Comparison of ENCODE assay signal across 8 mouse cellular contexts in the genomic region with DNA sequence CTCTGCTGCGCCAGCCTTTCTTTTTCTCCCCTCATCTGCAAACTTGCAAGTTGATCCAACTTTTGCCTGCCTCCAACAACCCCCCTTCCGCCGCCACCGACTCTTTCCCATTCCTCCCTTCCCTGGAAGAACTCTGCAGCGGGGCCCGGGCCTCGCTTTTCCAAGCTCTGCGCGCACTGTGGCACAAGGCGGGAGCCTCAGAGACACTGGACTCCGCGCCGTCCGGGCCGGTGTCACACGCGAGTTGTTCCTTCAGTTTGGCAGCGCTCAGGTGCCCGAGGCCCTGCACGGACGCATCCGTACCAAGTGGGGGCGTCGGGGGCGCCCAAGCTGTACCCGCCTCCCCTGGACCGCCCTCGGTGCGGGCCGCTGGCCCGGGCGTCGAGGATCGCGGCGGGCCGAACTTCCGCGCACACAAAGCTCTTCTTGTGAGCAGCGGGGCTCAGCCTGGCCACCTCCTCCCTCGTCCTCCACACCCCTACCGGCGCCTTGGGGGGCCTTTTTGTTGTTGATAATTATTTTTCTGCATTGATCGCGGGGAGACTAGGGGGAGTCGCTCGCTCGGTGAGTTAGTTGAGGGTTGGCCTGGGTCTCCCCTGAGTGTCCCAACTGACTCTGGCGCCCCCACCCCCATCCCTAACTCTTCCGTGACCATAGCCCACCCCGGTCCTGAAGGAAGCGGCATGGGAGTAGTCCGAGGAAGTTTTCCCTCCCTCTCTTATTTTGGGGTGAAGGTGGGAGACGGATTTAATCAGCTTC. TPM values are rescaled to one million over a fixed set of nuclear protein-coding genes. Genes with fewer than 3 reads are reported as not detected.
DNase-seq lines count a peak whose midpoint lies in the region; ATAC-seq lines count a peak whose summit lies in the region.

No protein-coding gene starts in this region.

- peak; percentile 19; the same call in 1 of the 2 replicates for ATAC-seq in heart, embryonic 14.5 days (ENCODE audit: insufficient number of reproducible peaks, insufficient read depth, low FRiP score, low read depth)
- ATAC-seq in midbrain, embryonic 13.5 days = peak; percentile 31

- no peaks in the 10 kb centered on the region for H3K27me3 ChIP-seq in heart, embryonic 14.5 days (ENCODE audit: control insufficient read depth, insufficient read depth, low read length)
- H3K27me3 ChIP-seq in limb, embryonic 10.5 days (ENCODE audit: low read depth, poor library complexity, severe bottlenecking) = no peaks in the 10 kb centered on the region
- no peaks in the 10 kb centered on the region for H3K27me3 ChIP-seq in midbrain, embryonic 13.5 days

- H3K27ac ChIP-seq in brown adipose tissue, adult 24 weeks (replicated peaks; ENCODE audit: low read depth, low read length) = peak overlapping the region; percentile 63
- H3K27ac ChIP-seq in heart, embryonic 14.5 days (replicated peaks in 1 of 2; ENCODE audit: control insufficient read depth in 1 of 2, insufficient read depth in 1 of 2, low read depth in 2 of 2, low read length in 2 of 2) = peak overlapping the region; percentile 92 to 94
- peak overlapping the region; percentile 96 for H3K27ac ChIP-seq in limb, embryonic 10.5 days
- H3K27ac ChIP-seq in midbrain, embryonic 13.5 days = peak overlapping the region; percentile 87

- DNase-seq in ovary, postnatal 36 days (ENCODE audit: low spot score) = peak; percentile 61
- no peak for DNase-seq in ovary, adult 18-20 months (ENCODE audit: low spot score)
- peak; percentile 77 for DNase-seq in limb, embryonic 10.5 days (ENCODE audit: low spot score)
- DNase-seq in urinary bladder, postnatal 14 days (ENCODE audit: low spot score) = peak; percentile 55
- no peak for DNase-seq in left cerebral cortex, adult 9 months (ENCODE audit: low spot score in 2 of 2)

- H3K4me3 ChIP-seq in brown adipose tissue, adult 24 weeks (ENCODE audit: insufficient read depth, low read depth, low read length) = peak overlapping the region; percentile 75
- H3K4me3 ChIP-seq in heart, embryonic 14.5 days (ENCODE audit: control insufficient read depth in 1 of 2, insufficient read depth in 1 of 2, low read depth in 1 of 2, low read length in 2 of 2) = peak overlapping the region; percentile 85 to 90
- peak overlapping the region; percentile 84 for H3K4me3 ChIP-seq in limb, embryonic 10.5 days
- peak overlapping the region; percentile 57 for H3K4me3 ChIP-seq in midbrain, embryonic 13.5 days (replicated peaks)

- 2% methylated on average over 54 of the region's 54 CpGs for WGBS in heart, embryonic 14.5 days
- WGBS in limb, embryonic 10.5 days = 4% methylated on average over 54 of the region's 54 CpGs
- WGBS in midbrain, embryonic 13.5 days = 4% methylated on average over 54 of the region's 54 CpGs

- peak overlapping the region; percentile 76 for H3K4me2 ChIP-seq in heart, embryonic 14.5 days (ENCODE audit: low read length)
- H3K4me2 ChIP-seq in midbrain, embryonic 13.5 days (replicated peaks) = peak overlapping the region; percentile 68

- no peaks in the 10 kb centered on the region for H3K9me3 ChIP-seq in heart, embryonic 14.5 days (ENCODE audit: control insufficient read depth, low read length)
- H3K9me3 ChIP-seq in limb, embryonic 10.5 days (replicated peaks) = no peaks in the 10 kb centered on the region
- H3K9me3 ChIP-seq in midbrain, embryonic 13.5 days = no peaks in the 10 kb centered on the region

- H3K36me3 ChIP-seq in heart, embryonic 14.5 days (ENCODE audit: control insufficient read depth, insufficient read depth, low read length) = peaks cover 32% of the 10 kb centered on the region
- peaks cover 55% of the 10 kb centered on the region for H3K36me3 ChIP-seq in limb, embryonic 10.5 days
- 0 out of 2 replicates have a peak, but pooled peaks cover 5% of the 10 kb centered on the region for H3K36me3 ChIP-seq in midbrain, embryonic 13.5 days

- peak overlapping the region; percentile 100 for H3K9ac ChIP-seq in heart, embryonic 14.5 days (ENCODE audit: low read length)
- peak overlapping the region; percentile 83 for H3K9ac ChIP-seq in midbrain, embryonic 13.5 days (replicated peaks)

- H3K4me1 ChIP-seq in brown adipose tissue, adult 24 weeks (ENCODE audit: control insufficient read depth, insufficient read depth, insufficient read length, low read length) = peaks cover 6% of the 10 kb centered on the region
- H3K4me1 ChIP-seq in heart, embryonic 14.5 days (ENCODE audit: control insufficient read depth in 2 of 2, insufficient read depth in 2 of 2, low read length in 2 of 2) = peaks cover 27 to 44% of the 10 kb centered on the region in 2 experiments
- peaks cover 66% of the 10 kb centered on the region for H3K4me1 ChIP-seq in limb, embryonic 10.5 days
- H3K4me1 ChIP-seq in midbrain, embryonic 13.5 days (replicated peaks) = peaks cover 74% of the 10 kb centered on the region

RNA-seq across cellular contexts. Expression of gene Mmp14, which starts 0.8 kb away (rescaled TPM):
- polyA plus RNA-seq in brown adipose tissue, adult 24 weeks (2012; ENCODE audit: insufficient read depth, insufficient read length, missing spikeins) = 10.8 and 10.9 TPM in 2 replicates
- 100 and 115 TPM in 2 replicates for polyA plus RNA-seq in heart, embryonic 14.5 days (2014; fragmentation: Nextera tagmentation; extraction: Ambion mirVana)
- 68.3 and 84.7 TPM in 2 replicates for polyA plus RNA-seq in limb, embryonic 10.5 days (2016; fragmentation: Nextera tagmentation; extraction: Ambion mirVana)
- polyA plus RNA-seq in midbrain, embryonic 13.5 days (2015; fragmentation: Nextera tagmentation; extraction: Ambion mirVana) = 50.1 and 55.9 TPM in 2 replicates

RNA-seq across cellular contexts. Expression of gene Mrpl52, which starts 5.5 kb away (rescaled TPM):
- polyA plus RNA-seq in brown adipose tissue, adult 24 weeks (2012; ENCODE audit: insufficient read depth, insufficient read length, missing spikeins) = 145 and 148 TPM in 2 replicates
- polyA plus RNA-seq in heart, embryonic 14.5 days (2014; fragmentation: Nextera tagmentation; extraction: Ambion mirVana) = 266 and 307 TPM in 2 replicates
- 198 and 219 TPM in 2 replicates for polyA plus RNA-seq in limb, embryonic 10.5 days (2016; fragmentation: Nextera tagmentation; extraction: Ambion mirVana)
- 278 and 280 TPM in 2 replicates for polyA plus RNA-seq in midbrain, embryonic 13.5 days (2015; fragmentation: Nextera tagmentation; extraction: Ambion mirVana)

RNA-seq across cellular contexts. Expression of gene Slc7a7, which starts 14.7 kb away (rescaled TPM):
- polyA plus RNA-seq in brown adipose tissue, adult 24 weeks (2012; ENCODE audit: insufficient read depth, insufficient read length, missing spikeins) = 0.52 and 1.8 TPM in 2 replicates
- polyA plus RNA-seq in heart, embryonic 14.5 days (2014; fragmentation: Nextera tagmentation; extraction: Ambion mirVana) = 10.0 and 10.9 TPM in 2 replicates
- 2.3 and 3.1 TPM in 2 replicates for polyA plus RNA-seq in limb, embryonic 10.5 days (2016; fragmentation: Nextera tagmentation; extraction: Ambion mirVana)
- polyA plus RNA-seq in midbrain, embryonic 13.5 days (2015; fragmentation: Nextera tagmentation; extraction: Ambion mirVana) = 5.3 and 5.9 TPM in 2 replicates

RNA-seq across cellular contexts. Expression of gene Lrp10, which starts 31.7 kb away (rescaled TPM):
- polyA plus RNA-seq in brown adipose tissue, adult 24 weeks (2012; ENCODE audit: insufficient read depth, insufficient read length, missing spikeins) = 36.5 and 53.8 TPM in 2 replicates
- polyA plus RNA-seq in heart, embryonic 14.5 days (2014; fragmentation: Nextera tagmentation; extraction: Ambion mirVana) = 40.6 and 47.8 TPM in 2 replicates
- 23.9 and 24.4 TPM in 2 replicates for polyA plus RNA-seq in limb, embryonic 10.5 days (2016; fragmentation: Nextera tagmentation; extraction: Ambion mirVana)
- 22.3 and 27.5 TPM in 2 replicates for polyA plus RNA-seq in midbrain, embryonic 13.5 days (2015; fragmentation: Nextera tagmentation; extraction: Ambion mirVana)

RNA-seq across cellular contexts. Expression of gene Rem2, which starts 43.6 kb away (rescaled TPM):
- polyA plus RNA-seq in brown adipose tissue, adult 24 weeks (2012; ENCODE audit: insufficient read depth, insufficient read length, missing spikeins) = not detected in 2 replicates
- 1.4 TPM in 2 replicates for polyA plus RNA-seq in heart, embryonic 14.5 days (2014; fragmentation: Nextera tagmentation; extraction: Ambion mirVana)
- polyA plus RNA-seq in limb, embryonic 10.5 days (2016; fragmentation: Nextera tagmentation; extraction: Ambion mirVana) = 3.6 and 5.3 TPM in 2 replicates
- polyA plus RNA-seq in midbrain, embryonic 13.5 days (2015; fragmentation: Nextera tagmentation; extraction: Ambion mirVana) = 44.3 and 52.3 TPM in 2 replicates

Comparison
In these comparisons a context has a peak if more than half of its experiments do, and no peak if none do; other contexts are left out.
1. DNase-seq: peak in ovary, postnatal 36 days (single experiment), limb, embryonic 10.5 days (single experiment) and urinary bladder, postnatal 14 days (single experiment); none in ovary, adult 18-20 months (single experiment) and left cerebral cortex, adult 9 months (0 of 2).
2. Peak in every context shown above with its lines, with median percentiles within 50 percentile points of each other: H3K27ac ChIP-seq and H3K4me3 ChIP-seq.